Mouse (Mus musculus): ENCODE data around the gene Traf5.

GRCm38 (mm10) chr1:191977187-191977586 lies 115.2 kb downstream of the Traf5 start, which contains the start of gene Rd3:
- TF ChIP-seq POLR2A (IDR thresholded peaks at IDR 0.05; ENCODE audit: low read depth, low read length) (no peak), CTCF (IDR thresholded peaks at IDR 0.05; ENCODE audit: extremely low read depth, insufficient read length, insufficient replicate concordance, low read depth, low read length) (no peak)
